Mouse (Mus musculus) hindlimb bud, embryonic 11.5 days (tissue): ENCODE results near the gene Tmem164.

Source experiments
- DNase-seq: peaks from one replicate; pipeline ENCODE4 v3.0.0-alpha.2; 2012; ENCODE audit warnings: low read depth, low spot score; ENCODE audit errors: extremely low spot score

Gene Tmem164

DNA sequence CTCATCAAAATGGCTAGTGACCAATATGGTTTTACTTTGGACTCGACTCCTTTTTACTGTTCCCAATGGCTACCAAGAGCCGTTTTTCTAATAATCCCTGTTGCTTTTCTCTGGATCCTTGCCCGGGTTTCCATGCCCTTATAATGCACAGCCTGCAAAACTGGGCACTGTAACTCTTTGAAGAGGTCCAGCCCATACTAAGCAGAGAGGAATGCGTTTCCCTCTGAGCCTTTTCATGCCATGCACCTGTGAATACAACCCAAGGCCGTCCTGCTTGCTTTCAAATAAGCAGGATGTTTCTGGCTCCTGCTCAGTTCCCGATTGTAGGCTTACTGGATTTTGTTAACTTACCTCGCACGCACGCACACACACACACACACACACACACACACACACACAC is 7.3 kb downstream of the Tmem164 start:
- no peak for DNase-seq

DNA sequence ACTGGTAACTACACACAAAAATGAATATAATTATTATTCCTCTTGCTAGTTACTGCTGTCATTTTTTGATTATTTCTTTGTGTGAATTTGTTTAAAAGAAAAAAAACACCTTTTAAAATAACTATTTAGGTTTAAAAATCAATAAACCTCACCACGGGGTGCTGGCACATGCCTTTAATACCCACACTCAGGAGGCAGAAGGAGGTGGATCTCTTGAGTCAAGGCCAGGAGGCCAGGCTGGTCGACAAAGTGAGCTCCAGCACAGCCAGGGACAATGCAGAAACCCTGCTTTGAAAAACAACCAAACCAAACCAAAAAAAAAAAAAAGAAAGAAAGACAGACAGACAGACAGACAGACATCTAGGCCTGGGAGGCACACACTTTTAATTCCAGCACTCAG is 12.1 kb downstream of the Tmem164 start:
- DNase-seq: no peak

DNA sequence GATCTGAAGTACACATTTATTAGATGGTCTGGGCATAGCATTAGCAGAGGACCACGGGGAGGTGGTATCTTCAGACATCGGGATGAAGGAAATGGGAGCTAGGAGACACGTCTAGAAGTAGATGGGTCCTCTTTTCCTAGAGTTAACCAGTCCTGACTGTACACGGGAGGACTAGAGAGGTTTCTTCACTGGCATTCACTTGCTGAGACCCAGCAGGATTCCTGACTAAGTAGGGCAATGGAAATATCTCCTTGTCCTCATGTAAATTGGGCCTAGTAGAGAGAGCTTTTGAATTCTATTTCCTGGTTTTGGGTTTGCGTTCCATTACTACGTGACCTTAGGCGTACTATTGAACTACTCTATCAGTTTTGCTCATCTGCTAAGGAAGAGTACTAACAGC is 13.1 kb downstream of the Tmem164 start:
- DNase-seq: no peak

DNA sequence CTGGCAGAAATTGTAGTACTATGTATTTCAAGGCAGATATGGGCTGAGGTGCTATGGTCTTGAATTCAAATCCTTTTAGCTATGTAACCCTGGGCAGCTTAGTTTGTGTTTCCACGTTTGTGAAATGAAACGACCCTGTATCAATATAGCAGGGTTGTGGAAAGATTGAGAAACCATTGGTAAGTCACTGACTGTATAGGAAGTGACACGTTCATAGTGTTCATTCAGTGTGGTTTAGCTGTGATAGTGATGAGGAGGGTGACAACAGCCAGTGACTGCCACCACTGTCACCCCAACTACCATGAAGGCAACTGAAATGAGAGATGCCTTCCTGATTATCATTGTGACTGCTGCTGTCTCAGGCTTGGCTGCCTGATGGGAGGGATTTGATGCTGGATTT is 13.7 kb downstream of the Tmem164 start:
- DNase-seq: no peak

DNA sequence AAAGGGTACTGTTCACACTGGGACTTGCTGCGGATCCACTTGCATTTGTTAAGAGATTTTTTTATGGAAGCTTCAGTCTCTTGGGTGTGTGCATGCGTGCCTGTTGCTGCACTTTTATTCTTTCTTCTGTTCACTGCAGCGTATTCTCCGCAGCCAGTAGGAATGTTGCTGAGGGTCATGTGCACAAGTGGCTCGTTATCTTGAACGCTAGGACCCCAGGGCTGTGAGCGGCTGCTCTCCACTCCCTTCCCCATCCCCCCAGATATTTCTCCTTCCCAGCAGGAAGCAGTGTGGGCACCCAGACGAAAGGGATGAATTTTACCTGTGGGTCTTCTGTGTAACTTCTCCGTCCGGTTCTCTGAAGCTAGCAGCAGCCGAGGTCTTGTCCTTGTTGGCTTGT is 15.6 kb downstream of the Tmem164 start:
- DNase-seq: no peak

DNA sequence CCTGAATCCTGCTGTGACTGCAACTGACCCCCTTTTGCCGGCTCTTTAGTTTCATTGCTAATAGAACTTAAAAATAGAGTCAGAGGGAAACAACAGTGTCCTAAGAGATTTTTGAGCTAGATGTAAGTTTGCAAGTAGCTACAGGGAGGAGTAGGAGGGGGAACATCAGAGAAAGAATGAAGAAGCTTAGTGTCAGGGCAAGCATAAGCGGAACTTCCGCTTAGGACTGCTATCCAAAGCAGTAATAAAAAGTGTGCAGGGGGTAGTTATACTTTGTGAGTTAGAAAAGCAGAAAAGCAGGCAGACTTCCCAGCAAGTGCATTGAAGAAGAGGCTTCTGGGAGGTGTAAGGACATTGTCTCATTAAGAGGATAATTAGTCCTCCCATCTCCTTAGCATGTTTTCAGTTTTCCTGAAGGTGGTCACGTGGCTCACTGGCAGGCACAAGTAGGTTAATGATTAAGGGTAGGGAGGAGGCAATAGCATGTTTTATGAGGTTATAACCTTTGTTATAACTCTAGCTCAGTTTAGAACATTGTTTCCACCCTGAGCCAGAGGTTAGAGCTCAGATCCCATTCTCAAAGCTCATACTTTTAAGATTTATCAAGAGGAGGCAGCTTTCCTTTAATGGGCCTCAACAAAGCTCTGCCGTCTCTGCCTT is 16.5 kb downstream of the Tmem164 start:
- no peak for DNase-seq

DNA sequence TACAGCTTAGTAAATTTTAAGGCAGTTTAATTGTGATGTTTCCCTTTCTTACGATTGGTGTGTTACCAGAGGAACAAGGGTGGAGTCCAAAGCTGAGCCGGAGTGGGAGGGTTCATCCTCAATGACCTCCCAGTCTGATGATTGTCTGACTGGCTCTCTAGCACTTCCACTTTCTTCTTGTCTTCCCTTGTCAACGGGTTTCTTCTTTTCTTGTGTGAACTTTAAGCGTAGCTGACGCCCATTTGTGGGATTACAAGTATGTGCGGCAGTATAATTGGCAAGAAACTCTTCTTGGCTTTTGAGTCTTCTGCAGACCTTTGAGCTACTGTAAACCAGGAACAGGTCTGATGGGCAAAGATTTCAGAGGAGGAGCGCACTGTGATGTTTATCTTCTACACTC is 17.0 kb downstream of the Tmem164 start:
- DNase-seq: no peak

DNA sequence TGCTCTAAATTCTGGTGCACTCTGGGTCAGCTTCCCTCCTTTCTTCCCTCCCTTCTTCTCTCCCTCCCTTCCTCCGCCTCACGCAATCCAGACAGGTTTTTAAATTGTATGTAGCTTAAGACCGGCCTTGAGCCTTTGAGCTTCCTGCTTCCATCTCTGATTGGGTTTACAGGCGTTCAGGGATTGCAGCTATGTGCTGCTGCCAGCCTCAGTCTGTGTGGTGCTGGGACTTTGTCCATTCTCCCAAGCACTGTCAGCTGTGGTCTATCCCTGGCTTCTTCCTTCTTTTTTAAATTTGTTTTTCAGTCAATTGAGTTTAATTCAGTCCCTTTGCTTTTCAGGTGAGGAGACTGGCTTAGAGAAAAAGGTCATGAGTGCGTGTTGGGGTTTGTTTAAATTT is 20.9 kb downstream of the Tmem164 start:
- DNase-seq: no peak

DNA sequence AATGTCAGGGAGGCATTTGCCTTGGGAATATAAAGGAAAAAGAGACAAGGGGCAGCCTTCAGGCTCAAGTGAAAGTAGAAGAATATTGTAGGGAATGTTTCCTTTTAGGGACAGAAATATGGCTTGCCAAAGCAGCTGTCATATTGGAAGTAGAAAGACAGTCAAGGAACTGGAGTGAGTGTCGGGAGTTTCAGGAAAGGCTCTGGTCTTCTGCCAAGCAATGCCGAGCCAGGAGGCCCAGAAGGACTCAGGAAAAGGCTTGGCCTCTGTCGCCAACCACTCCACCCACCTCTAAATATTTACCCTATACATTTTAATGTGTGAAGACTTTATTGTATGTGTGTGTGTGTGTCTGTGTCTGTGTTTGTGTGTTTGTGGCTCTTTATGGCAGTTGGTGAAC is 21.4 kb downstream of the Tmem164 start:
- no peak for DNase-seq

DNA sequence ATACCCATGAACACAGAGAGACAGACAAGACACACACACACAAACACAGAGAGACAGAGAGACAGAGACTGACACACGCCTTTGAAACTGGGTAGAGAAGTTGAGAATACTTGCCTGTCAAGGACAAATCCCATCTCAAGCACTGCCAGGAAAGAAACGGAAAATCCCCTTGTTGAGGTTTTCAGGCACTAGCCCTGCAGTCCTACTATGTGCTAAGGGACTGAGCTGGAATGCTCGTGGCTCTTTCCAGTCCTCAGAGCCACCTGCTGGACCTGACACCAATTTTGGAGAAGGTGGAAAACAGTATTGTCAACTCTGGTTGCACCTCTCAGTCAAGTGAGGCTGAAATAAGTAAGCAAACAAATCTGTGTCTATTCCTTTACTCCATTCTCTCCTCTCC is 22.7 kb downstream of the Tmem164 start:
- no peak for DNase-seq

DNA sequence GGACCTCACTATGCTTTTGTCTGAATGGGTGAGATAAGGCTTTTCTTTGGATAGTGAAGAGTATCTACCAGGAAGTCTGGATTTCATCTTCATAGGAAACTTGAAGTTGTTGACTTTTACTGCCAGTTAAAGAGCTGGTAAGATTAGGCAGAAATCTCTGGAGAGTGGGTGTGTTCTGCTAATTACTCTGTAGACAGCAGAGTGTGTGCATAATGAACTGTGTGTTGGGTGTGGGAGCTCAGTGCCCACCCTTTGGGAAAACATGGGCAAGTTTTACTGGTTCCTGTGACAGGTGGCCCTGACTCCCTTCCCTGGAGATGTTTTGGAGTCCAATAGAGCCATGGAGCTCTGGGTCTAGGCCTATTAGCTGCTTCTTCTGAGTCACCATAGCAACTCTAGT is 27.1 kb downstream of the Tmem164 start:
- no peak for DNase-seq

DNA sequence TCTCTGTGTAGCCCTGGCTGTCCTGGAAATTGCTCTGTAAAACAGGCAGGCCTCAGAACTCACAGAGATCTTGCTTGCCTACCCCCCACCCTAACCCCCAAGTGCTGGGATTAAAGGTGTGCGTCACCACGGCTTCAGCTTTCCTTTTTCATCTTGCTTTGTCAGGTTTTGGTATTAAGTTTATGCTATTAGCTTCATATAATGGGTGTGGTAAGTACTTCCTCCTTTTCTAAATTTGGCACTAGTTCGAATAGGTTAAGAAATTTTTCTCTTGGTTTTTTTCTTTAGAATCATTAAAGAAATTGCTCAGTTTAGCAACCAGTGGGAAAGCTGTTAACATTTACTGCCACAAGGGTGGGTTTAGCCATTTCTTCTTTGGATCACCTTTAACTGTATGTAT is 34.8 kb downstream of the Tmem164 start:
- no peak for DNase-seq

DNA sequence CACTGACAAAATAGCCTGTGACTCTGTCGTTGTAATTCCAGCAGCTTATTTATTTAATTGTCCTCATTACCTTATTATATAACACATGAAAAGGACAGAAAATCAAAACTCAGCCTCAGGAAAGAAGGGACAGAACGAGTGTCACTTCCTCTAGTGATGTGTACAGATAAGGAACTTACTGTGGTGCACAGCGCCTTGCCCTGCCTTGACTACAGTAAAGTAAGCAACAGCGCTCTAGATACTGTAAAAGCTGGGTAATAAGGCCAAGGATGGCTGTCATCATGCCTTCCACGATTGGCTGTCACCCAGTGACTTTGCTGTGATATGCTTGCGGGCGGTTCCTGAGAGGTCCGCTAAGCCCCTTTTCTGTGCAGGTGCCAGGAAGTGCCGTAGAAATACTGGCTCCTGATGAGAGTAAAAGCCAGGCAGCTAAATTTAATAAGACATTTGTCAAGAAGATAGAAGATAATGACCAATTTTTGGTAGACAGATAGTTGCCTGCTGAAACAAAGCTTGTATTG is 36.8 kb downstream of the Tmem164 start:
- no peak for DNase-seq

DNA sequence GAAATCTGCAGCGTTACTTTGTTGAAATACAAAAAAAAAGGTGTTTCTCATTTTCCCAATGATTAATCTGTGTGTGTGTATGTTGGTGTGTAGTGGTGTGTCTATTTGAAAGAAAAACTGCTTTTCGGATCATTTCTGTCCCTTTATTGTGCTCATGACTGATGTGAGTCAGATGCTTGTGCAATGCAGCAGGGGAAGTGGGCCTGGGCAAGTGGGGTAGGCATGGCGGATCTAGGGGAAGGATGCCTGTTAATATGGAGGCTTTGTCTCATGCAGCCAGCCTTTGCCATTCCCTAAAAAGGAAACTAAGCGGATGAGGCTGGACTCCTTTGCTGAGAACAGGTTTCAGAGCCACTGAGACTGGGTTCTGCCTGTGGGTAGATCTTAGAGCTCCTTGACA is 37.6 kb downstream of the Tmem164 start:
- no peak for DNase-seq

DNA sequence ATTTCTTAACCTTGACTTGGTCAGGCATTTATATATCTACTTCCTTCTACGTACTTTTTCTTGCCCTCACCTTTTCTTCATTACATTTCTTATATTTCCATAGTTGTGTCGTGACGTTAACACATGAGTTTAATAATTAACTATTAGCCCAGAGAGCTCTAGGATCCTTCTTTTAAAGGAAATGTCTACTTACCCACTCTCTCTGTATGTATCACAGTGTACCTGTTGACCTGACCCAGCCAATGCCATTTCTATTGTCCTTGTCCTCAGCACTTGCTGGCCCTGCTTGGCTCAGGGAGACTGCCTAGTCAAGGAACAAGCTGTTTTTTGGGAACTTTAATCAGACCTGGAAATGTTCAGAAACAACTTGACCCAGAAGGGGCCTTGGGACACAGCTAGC is 40.7 kb downstream of the Tmem164 start:
- no peak for DNase-seq

DNA sequence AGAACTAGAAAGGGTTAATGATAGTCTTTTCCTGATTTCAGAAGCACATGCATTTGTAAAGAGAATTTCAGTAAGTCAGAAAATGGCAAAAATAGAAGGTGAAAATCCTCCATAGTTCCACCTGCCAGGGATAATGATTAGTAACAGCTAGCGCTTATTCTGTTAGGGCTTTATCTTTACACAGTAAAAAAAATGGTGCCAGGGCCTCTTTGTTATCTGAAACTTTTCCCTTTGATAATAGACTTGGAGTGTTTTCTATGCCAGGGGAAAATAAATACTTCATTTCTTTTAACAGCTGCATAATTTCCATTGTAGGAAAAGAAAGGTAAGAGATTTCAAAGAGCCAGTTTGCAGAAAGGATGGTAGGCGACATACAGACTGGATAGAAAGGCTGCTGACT is 43.0 kb downstream of the Tmem164 start:
- no peak for DNase-seq

DNA sequence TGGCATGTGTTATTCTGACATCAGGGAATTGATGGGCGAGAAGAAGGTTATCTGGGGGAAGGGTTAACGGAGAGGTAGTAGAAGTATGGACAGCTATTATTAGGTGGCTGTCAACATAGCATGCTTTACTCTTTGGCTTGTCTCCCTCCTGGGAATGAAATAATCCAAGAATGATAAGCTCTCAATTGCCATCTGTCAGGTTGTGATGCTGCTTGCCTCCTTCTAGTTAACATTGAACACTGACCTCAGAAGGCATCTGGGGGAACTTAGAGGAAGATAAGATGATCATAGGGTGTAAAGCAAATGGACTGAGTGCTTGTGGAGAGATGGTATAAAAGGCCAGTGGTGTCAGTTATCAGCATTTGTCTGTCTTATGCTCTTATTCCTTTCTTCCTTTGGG is 44.4 kb downstream of the Tmem164 start:
- no peak for DNase-seq

DNA sequence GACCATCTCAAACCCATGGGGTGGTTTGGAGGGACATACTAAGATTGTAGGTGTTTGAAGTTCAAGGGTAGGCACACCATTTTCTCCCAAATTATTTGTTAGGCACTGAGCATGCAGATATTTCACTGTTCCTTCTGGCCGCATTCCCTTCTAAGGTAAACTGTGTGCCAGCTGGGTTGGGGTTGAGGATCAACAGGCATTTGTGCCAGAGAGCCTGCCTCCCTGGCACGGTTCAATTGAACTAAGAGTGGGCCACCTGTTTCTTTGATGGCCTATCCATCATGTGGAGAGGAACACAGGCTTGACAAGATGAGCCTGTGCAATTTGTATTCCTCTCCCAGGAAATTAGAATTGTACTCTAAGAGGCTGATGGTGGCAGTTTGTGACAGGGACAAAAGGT is 45.1 kb downstream of the Tmem164 start:
- no peak for DNase-seq

DNA sequence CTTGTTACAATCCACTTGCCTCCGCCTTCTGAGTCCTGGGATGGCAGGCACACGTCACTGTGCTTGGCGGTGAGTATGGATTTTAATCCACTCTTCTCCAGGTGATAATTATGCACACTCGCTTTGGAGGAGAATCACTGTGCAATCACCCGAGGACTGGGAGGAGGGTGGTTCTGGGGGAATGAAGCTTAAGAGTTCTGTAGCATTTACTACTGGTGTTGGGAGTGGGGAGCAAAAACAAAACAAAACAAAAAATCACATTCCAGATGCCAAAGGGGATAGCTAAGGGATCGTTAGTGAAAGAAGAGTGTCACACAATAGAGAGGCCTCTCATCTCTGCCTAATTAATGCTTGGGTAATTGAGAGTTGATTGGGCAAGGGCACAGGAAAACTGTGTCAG is 46.6 kb downstream of the Tmem164 start:
- no peak for DNase-seq

DNA sequence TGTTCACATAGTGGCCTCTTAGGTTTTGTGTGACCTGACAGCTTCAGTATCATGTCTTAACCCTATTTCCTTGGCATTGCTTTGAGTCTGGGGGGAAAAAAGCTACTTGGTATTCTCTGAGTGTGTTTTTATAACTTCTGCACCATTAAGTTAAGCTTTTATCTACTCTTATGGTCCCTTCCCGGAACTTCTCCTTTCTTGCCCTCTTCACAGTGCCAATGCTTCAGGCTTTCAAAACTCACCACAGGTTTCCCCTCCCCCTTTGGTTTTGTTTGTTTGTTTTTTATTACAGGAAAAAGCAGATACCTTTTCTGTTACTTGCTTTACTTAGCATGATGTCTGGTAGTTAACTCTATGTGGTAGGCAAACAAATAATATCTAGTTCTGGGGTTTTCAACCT is 47.8 kb downstream of the Tmem164 start:
- no peak for DNase-seq

DNA sequence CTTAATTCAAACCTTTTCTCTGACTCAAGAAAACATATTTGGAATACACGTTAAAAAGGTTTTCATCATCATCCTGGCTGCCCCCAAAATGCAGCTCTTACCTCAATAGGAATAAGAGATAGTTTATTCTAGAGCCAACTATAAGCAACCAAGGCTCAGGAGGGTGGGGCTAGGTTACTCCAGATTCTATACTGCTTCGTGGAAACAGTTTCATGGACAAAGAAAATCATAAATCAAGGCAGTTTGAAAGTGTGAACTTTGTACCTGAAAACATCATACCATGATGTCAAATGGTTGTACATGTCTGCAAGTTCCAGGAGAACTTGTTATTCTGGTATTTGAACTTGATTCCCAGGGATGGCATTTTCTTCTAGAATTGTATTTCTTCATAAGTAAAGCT is 48.3 kb downstream of the Tmem164 start:
- DNase-seq: no peak

DNA sequence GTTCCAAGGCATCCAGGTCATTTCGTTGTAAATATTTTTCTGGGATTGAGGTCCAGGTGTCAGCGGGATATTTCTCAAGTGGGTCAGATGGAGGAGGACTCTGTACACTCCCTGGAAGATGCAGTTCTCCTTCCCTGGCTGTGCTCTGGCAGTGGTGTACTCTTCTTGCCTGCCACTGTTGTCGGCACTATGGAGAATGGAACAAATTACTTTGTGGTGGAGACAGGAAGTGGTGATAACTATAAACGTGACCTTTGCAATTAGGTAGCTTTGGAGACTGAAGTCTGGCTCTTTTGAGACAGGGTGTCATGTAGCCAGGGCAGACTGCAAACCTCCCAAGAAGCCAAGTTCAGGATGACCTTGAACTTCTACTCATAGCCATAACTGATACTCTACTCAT is 55.9 kb downstream of the Tmem164 start:
- no peak for DNase-seq

DNA sequence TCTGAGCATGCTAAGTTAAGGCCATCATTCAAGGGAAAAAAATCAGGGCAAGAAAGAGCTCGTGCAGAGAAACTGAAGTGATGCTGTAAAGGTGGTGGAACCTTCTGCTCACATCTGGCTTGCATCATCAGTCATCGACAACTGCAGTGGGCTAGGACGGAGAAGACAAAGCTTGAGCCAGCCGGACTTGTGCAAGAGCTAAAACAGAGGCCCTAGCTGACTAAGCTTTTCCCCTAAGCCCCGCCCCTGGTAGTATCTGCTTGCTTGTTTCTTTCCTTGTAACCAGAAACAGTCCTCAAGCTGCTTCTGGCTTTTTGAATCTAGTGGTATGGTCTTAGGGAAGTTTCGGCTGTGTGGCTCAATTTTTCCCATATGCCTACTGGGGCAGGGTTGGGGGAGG is 56.5 kb downstream of the Tmem164 start:
- no peak for DNase-seq
